Mouse (Mus musculus) hindbrain, embryonic 10.5 days (tissue): ENCODE data around the gene 4930469K13Rik. TPM values are rescaled to one million over a fixed set of nuclear protein-coding genes. Genes with fewer than 3 reads are reported as not detected.
A peak's percentile ranks its signal among the peaks of the same experiment; 100 is the strongest.

Experiments used
- DNase-seq: peaks from one replicate; pipeline ENCODE4 v3.0.0-alpha.2; 2017; ENCODE audit warnings: low spot score
- H3K27ac ChIP-seq: fragments of 300-500 bp; sonication (generic); 2 replicates; pipeline ENCODE4 v1.5.1; 2016; ENCODE audit warnings: mild to moderate bottlenecking, moderate library complexity
- H3K27me3 ChIP-seq: fragments of 300-500 bp; sonication (generic); 2 replicates; pipeline ENCODE4 v1.6.1; 2016; ENCODE audit warnings: mild to moderate bottlenecking; ENCODE audit not compliant: poor library complexity, insufficient read depth, severe bottlenecking
- H3K36me3 ChIP-seq: fragments of 300-500 bp; sonication (generic); 2 replicates; pipeline ENCODE4 v1.6.1; 2016; ENCODE audit warnings: mild to moderate bottlenecking, moderate library complexity
- H3K4me1 ChIP-seq: fragments of 300-500 bp; sonication (generic); replicated peaks from 2 replicates; pipeline ENCODE4 v1.6.1; 2016; ENCODE audit warnings: mild to moderate bottlenecking
- H3K4me3 ChIP-seq: fragments of 300-500 bp; sonication (generic); 2 replicates; pipeline ENCODE4 v1.5.1; 2016; ENCODE audit warnings: mild to moderate bottlenecking, moderate library complexity
- H3K9me3 ChIP-seq: fragments of 300-500 bp; sonication (generic); 2 replicates; pipeline ENCODE4 v1.6.1; 2016; ENCODE audit warnings: mild to moderate bottlenecking, moderate library complexity
- WGBS: fragments of 180-500 bp; shearing (Covaris S2); methylation state at CpG from one replicate; pipeline ENCODE4 v1.1.7; 2016; 5-methylcytosine and 5-hydroxymethylcytosine counted together
- polyA plus RNA-seq: library from polyadenylated mRNA; unstranded; fragments of >200 nt; fragmentation: Nextera tagmentation; extraction: Ambion mirVana; gene quantifications from 2 replicates; pipeline ENCODE4 v1.2.1, GENCODE M21; 2016

4930469K13Rik gene
- polyA plus RNA-seq, 1 experiment from 2014 or later, result not detected

DNA sequence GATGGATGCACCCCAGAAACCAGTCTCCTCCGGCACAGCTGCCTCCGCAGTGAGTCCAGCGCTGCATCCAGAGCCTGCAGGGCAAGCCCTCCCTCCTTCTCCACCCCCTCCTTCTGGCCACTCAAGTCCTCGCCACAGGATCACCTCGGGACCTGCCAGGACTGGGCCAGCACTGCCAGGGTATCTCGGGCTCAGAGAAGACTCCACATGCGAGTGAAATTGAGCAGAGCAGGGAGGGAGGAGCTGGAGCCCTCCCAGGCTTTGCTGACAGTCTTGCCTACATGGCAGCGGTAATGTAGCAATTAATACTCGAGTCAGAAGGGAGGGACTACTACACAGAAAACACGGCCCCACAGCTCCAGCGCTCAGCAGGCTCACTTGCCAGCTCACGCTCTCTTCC is 105.4 kb downstream of the 4930469K13Rik start, which contains the start of gene Kcnip1:
Kcnip1 (minus strand) TSS at position 215 of the 400 bp plus-strand sequence.
- Histone ChIP-seq H3K27ac (peak within 1 kb of the TSS; percentile 24; the same call in 1 of the 2 replicates), H3K27me3 (peaks cover 9% of the 10 kb centered on the region; the same call in 1 of the 2 replicates), H3K9me3 (no peaks in the 10 kb centered on the region), H3K36me3 (no peaks in the 10 kb centered on the region), H3K4me3 (no peak within 1 kb of the TSS), H3K4me1 (peaks cover 18% of the 10 kb centered on the region)
- DNase-seq, result no peak
- WGBS, result 28% methylated on average over 12 of the region's 12 CpGs

DNA sequence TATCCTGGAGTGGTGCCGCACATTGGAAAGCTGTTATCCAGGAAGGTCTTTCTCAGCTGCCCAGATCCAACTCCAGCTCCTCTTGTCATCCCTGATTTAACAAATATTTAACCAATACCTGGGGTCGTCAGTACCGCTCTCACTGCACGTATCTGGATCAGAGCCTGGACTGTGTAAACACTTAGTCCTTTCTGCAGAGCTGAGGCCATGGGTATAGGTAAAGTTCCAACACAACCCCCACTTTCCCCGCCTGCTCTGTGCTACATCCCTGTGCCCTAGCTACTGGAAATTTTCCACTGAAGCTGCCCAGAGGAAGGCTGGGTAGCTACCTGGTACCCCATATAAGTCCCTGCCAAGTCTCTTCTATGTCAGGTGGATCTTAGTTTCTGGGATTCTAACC is 108.4 kb downstream of the 4930469K13Rik start:
- H3K4me1 ChIP-seq, result peaks cover 18% of the 10 kb centered on the region
- 84% methylated on average over 5 of the region's 5 CpGs for WGBS
- no peak for DNase-seq

DNA sequence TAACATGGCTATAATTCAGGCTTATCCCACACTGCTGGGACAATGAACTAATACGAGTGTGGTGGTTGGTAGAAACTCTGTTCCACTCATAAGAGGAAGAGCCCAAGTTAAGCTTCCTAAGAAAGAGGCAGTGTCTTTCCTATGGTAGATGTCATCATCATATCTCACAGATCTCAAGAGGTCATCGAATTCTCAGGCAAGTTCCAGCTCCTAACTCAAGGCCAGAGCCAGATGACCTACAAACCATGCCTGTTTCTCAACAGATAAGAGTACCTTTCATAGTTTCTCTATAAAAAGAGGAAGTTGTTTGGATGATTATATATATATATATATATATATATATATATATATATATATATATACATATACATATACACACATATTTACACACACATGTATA is 111.8 kb downstream of the 4930469K13Rik start:
- no peak overlapping the region for H3K4me3 ChIP-seq
- WGBS, result 88% methylated on average over 2 of the region's 2 CpGs
- no peaks in the 10 kb centered on the region for H3K9me3 ChIP-seq
- H3K27ac ChIP-seq, result no peak overlapping the region
- 0 out of 2 replicates have a peak, but pooled peaks cover 1% of the 10 kb centered on the region for H3K4me1 ChIP-seq
- no peaks in the 10 kb centered on the region for H3K27me3 ChIP-seq
- no peak for DNase-seq
- no peaks in the 10 kb centered on the region for H3K36me3 ChIP-seq

More for the DNA sequence above, 108.4 kb downstream of the 4930469K13Rik start:
- Histone ChIP-seq H3K4me3 (no peak overlapping the region), H3K27me3 (peaks cover 9% of the 10 kb centered on the region; the same call in 1 of the 2 replicates), H3K27ac (no peak overlapping the region), H3K9me3 (no peaks in the 10 kb centered on the region), H3K36me3 (no peaks in the 10 kb centered on the region)

DNA sequence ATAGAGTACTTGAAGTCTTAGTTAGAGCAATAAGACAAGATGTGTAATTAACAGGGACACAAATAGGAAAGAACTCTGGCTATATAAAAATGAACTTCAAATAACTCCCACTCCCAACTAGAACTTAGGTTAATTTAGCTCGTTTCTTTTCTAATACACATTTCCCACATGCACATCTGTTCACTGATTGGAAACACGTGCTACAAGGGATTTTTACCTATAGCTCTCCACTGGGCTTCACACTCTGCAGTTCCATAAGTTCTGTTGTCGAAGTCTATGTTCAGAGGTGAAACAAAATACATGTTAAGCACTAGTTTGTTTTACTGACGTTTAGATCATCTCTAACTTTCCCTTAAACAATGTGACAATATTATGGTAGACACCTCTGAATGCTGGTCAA is 118.2 kb downstream of the 4930469K13Rik start:
- 71% methylated on average over 4 of the region's 4 CpGs for WGBS
- Histone ChIP-seq H3K27me3 (no peaks in the 10 kb centered on the region), H3K4me3 (no peak overlapping the region), H3K9me3 (no peaks in the 10 kb centered on the region), H3K4me1 (no peaks in the 10 kb centered on the region), H3K27ac (no peak overlapping the region), H3K36me3 (no peaks in the 10 kb centered on the region)
- DNase-seq, result no peak

DNA sequence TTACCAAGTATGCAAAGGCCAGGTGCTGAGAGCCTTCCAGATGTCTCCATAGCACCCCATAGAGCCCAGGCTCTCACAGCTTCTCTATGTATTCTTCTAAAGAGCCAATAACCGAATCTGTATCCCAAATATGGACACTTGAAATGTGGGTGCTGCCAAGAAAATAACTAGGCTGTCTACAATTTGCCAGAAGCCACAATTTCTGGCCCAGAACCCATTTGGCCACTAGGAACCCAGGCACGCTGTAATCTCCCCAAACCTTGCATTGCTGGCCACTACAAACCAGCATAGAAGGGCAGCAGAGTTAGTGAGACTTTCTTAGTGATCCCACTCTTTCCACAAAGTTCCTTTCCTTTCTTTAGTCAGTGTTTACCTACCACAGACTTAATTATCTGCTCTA is 123.2 kb downstream of the 4930469K13Rik start:
- no peaks in the 10 kb centered on the region for H3K9me3 ChIP-seq
- no peaks in the 10 kb centered on the region for H3K36me3 ChIP-seq
- WGBS, result 82% methylated on average over 2 of the region's 2 CpGs
- no peak for DNase-seq
- no peak overlapping the region for H3K27ac ChIP-seq
- H3K27me3 ChIP-seq, result no peaks in the 10 kb centered on the region
- no peaks in the 10 kb centered on the region for H3K4me1 ChIP-seq
- H3K4me3 ChIP-seq, result no peak overlapping the region

DNA sequence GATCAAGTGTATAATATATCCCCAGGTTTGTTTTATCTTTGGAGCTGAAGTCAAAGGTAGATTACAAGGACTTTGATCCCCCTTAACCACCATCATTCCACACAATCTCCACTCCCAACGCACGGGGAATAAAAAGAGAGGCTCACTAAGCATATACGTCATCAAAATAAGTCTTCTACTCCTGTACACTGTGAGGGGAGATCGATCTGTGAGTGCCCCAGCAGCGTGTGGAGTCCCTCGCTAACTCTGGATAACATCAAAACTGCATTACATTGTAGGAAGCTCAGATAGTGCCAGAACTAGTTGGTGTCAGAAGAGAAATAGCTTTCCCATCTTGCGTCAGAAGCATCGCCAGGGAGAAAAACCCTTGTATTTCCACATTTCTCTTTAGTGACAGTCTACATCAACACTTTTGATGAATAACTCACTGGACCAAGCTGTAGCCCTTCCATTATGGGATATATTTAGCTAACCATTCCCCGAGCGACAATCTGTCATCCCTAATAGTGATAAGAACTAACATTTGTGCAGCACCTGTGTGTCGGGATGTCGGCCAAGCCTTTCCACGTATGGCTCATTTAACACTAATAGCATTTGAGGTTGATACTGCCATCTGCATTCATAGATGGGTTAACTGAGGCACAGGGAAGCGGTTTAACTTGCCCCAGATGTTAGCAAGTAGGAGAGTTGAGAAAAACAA is 123.9 kb downstream of the 4930469K13Rik start:
- no peak overlapping the region for H3K27ac ChIP-seq
- no peaks in the 10 kb centered on the region for H3K9me3 ChIP-seq
- no peak overlapping the region for H3K4me3 ChIP-seq
- 92% methylated on average over 14 of the region's 14 CpGs for WGBS
- DNase-seq, result no peak
- H3K27me3 ChIP-seq, result no peaks in the 10 kb centered on the region
- H3K36me3 ChIP-seq, result no peaks in the 10 kb centered on the region
- H3K4me1 ChIP-seq, result no peaks in the 10 kb centered on the region

DNA sequence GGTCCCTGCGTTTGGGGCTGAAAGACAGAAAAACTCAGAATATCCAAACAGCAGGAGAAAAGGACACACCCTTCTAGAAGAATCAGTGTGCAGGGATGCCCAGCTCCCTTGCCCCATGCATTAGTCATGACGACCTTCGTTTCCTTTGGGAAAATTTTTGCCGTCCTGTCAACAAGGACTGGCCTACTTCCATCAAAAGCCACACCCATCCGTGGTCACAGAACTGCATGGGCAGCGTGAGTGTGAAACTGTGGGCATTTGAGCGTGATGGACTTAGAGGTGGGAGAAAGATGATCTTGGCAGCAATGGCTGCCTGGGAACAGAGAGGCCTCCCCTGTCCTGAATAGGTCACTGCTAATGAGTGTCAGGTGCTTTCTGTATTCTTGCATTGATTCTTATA is 126.2 kb downstream of the 4930469K13Rik start:
- Histone ChIP-seq H3K27ac (no peak overlapping the region), H3K4me1 (no peaks in the 10 kb centered on the region), H3K36me3 (no peaks in the 10 kb centered on the region), H3K9me3 (no peaks in the 10 kb centered on the region), H3K27me3 (no peaks in the 10 kb centered on the region), H3K4me3 (no peak overlapping the region)
- WGBS, result 85% methylated on average over 7 of the region's 7 CpGs
- DNase-seq, result no peak

DNA sequence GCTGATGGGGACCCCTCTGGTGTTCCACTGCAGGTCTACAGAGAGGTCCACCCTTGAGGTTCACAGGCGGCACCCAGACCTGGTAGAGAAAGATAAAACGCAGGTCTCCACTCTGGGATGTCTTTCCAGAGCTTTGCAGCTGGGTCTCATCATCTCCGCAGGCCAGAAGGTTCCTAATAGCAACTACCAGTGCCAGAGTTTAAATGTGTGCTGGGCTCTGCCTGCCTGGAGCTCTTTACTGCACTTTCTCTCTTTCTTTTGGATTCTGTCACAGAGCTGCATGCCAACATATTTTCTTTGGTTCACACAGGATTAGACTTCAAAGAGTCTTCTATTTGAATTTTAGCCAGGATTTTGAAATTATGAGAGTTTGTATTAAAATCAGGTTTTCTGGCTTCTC is 129.2 kb downstream of the 4930469K13Rik start:
- H3K9me3 ChIP-seq, result no peaks in the 10 kb centered on the region
- no peak overlapping the region for H3K4me3 ChIP-seq
- DNase-seq, result no peak
- H3K27ac ChIP-seq, result no peak overlapping the region
- no peaks in the 10 kb centered on the region for H3K4me1 ChIP-seq
- H3K36me3 ChIP-seq, result no peaks in the 10 kb centered on the region
- H3K27me3 ChIP-seq, result no peaks in the 10 kb centered on the region
- 91% methylated on average over 3 of the region's 3 CpGs for WGBS

DNA sequence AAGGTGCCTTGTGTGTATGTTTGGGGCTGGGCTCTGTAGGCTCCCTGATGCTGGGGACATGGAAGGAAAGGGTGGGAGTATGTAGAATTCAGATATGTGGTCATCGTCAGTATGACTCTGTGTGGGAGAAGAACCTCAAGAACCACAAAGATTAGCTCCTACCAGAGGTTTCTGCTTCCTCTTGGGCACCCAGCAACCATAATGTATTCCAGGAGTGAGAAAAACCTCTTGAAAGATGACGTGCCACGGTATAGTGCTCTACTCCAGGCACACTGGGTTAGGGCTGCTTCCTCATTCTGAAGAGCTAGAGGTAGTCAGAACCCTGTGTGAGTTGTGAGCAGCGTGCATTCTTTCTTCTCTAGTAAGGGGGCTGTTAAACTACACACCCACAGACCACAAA is 130.6 kb downstream of the 4930469K13Rik start:
- no peaks in the 10 kb centered on the region for H3K9me3 ChIP-seq
- H3K36me3 ChIP-seq, result no peaks in the 10 kb centered on the region
- H3K4me3 ChIP-seq, result no peak overlapping the region
- DNase-seq, result no peak
- WGBS, result 86% methylated on average over 4 of the region's 4 CpGs
- H3K27ac ChIP-seq, result no peak overlapping the region
- H3K27me3 ChIP-seq, result no peaks in the 10 kb centered on the region
- peaks cover 8% of the 10 kb centered on the region for H3K4me1 ChIP-seq

DNA sequence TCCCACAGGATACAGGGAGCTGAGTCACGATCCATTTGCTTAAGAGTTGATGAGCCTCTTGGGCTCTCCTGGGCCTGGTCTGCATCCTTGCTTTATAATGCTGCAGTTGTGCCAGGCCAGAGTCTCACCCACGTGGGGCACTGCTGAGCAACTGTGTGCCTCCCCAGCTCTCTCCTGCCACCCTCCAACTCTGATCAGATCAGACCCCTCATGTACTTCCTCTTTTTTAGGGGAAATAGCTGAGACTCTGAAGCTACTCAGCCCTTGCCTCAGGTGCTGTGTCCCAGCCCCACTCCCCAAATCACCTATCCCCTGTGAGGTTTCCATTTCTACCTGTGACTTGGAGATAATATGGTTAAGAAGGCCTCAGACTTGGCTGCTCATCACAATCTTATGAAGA is 133.0 kb downstream of the 4930469K13Rik start:
- no peak for DNase-seq
- no peaks in the 10 kb centered on the region for H3K27me3 ChIP-seq
- H3K4me3 ChIP-seq, result no peak overlapping the region
- WGBS, result 60% methylated on average over 2 of the region's 2 CpGs
- no peaks in the 10 kb centered on the region for H3K9me3 ChIP-seq
- H3K27ac ChIP-seq, result no peak overlapping the region
- peaks cover 13% of the 10 kb centered on the region for H3K4me1 ChIP-seq
- no peaks in the 10 kb centered on the region for H3K36me3 ChIP-seq

DNA sequence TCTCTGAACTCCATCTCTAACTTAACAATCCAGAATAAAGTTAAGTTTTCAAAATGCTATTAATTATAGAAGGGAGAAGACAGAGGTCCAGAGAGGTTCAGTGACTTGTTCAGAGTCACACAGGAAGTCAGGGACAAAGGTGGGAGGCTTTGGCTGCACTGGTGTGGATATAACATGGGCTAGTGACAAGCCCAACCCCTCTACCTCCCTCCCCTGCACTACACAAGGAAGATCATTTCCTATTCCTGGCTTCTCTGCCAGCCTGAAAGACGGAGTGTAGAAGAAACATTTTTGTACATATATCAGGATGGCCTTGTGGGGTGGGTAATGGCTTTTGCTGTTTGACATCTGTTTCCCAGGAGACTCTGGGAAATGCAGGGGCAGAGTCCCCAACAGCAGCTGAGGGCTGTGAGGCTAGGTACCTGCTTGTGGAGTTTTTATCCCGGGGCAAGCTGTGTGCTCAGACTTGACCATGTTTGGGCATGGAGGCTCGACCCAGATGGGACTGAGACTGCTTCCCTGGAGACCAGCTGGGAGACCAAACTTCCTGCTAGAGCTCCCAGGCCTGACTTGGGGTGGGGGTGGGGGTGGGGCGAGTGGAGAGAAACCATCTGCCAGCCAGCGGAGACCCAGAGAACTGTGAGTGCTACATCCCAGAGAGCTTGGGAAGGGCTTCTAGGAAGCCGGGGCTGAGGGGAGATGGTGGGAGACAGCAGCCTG is 135.5 kb downstream of the 4930469K13Rik start, which contains the start of gene Kcnmb1:
Kcnmb1 (plus strand) TSS at position 326 of the 720 bp plus-strand sequence.
- H3K4me1 ChIP-seq, result peaks cover 13% of the 10 kb centered on the region
- DNase-seq, result peak; percentile 21
- no peak within 1 kb of the TSS for H3K4me3 ChIP-seq
- no peaks in the 10 kb centered on the region for H3K9me3 ChIP-seq
- WGBS, result 52% methylated on average over 6 of the region's 6 CpGs
- H3K27me3 ChIP-seq, result no peaks in the 10 kb centered on the region
- no peaks in the 10 kb centered on the region for H3K36me3 ChIP-seq
- peak within 1 kb of the TSS; percentile 53; the same call in 1 of the 2 replicates for H3K27ac ChIP-seq

DNA sequence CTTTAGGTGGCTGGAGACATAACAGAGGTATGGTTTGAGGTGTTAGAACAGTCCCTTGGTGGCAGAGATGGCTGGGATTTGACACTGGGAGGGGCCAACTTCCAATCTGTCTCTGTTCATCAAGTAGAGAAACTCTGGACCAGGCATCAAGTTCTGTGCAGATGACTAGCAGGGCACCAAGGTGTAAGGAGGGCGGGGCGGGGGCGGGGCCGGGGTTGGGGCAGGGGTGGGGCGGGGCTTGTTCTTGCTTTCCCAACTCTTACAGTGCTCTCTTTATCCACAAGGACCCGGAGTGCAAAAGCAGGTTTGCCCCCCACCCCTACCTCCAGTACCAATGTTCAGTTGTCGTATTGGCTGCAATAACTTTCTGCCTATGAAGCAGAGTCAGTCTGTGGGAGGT is 136.2 kb downstream of the 4930469K13Rik start:
- H3K36me3 ChIP-seq, result no peaks in the 10 kb centered on the region
- H3K27me3 ChIP-seq, result no peaks in the 10 kb centered on the region
- peaks cover 13% of the 10 kb centered on the region for H3K4me1 ChIP-seq
- WGBS, result 48% methylated on average over 7 of the region's 7 CpGs
- no peak for DNase-seq
- no peak overlapping the region for H3K4me3 ChIP-seq
- no peak overlapping the region for H3K27ac ChIP-seq
- no peaks in the 10 kb centered on the region for H3K9me3 ChIP-seq

DNA sequence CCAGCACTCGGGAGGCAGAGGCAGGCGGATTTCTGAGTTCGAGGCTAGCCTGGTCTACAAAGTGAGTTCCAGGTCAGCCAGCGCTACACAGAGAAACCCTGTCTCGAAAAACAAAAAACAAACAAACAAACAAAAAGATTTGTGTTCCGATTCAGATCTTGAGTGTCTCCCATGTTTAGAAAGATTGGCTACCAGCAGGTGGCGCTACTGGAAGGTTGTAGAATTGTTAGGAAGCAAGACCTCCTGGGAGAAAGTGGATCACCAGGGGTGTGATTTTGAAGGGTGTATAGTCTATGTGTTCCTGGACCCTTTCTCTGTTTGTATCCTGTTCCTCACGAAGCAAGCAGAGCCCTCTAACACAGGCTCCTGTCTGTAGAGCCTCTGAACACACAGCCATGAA is 139.6 kb downstream of the 4930469K13Rik start:
- Histone ChIP-seq H3K27me3 (no peaks in the 10 kb centered on the region), H3K27ac (no peak overlapping the region), H3K9me3 (no peaks in the 10 kb centered on the region), H3K4me3 (no peak overlapping the region), H3K4me1 (peaks cover 13% of the 10 kb centered on the region), H3K36me3 (no peaks in the 10 kb centered on the region)
- DNase-seq, result peak; percentile 17
- WGBS, result 85% methylated on average over 8 of the region's 8 CpGs
